8 mouse cellular contexts compared by ENCODE assay signal in the genomic region with DNA sequence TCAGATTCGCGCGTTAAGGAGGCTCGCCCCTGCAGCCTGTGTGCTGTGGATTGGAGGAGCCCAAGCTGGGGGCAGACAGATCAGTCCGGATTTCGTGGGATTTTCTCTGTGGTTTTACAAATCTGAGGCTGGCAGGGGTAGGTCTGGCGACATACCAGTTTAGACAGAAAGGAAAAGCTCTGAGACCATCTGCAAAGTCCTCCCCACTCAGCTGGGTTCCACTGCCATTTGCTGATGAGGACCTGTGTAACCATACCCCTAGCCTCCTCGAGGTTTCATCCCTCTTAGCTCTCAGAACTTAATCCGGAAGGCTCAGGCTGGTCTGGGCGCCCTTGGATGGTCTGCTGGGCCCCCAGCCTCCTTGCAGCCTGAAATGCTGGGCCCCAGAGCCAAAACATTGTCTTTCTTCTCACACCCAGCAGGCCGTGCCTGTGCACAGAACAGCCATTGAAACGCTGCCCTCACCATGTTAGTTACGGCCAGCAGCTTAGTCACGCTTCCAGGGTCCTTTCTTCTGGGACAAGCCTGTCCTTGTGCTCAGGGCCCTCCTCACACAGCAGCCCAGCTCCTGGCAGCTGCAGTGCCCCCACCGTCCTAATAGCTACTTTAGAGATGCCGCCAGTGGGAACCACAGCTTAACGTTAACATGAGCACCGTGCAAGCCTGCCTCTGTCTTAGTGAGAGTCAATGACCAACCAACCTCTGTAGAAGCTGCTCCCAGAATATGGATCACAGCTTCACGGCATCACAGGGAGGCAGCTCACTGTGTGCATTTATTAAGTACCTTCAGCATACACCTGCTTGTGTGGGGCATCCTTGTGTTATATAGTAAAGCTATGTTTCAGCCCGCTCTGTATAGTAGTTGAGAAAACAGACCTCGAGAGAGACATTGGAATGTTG. TPM values are rescaled to one million over a fixed set of nuclear protein-coding genes. Genes with fewer than 3 reads are reported as not detected.
DNase-seq lines count a peak whose midpoint lies in the region; ATAC-seq and TF ChIP-seq lines count a peak whose summit lies in the region.

No protein-coding gene starts in this region.

- H3K4me1 ChIP-seq in forebrain, embryonic 13.5 days, result peaks cover 82% of the 10 kb centered on the region
- no peaks in the 10 kb centered on the region for H3K4me1 ChIP-seq in kidney, adult 2 months (ENCODE audit: control insufficient read depth, insufficient read depth, low read length)

- intact Hi-C loops in gastrocnemius, postnatal 36 days (cut with DNase I), result no loop called here

- H3K9me3 ChIP-seq in forebrain, embryonic 13.5 days (replicated peaks), result no peaks in the 10 kb centered on the region

- peak overlapping the region; percentile 19 for H3K4me2 ChIP-seq in forebrain, embryonic 13.5 days

- H3K4me3 ChIP-seq in forebrain, embryonic 13.5 days, result no peak overlapping the region
- no peak overlapping the region for H3K4me3 ChIP-seq in kidney, adult 2 months (ENCODE audit: insufficient read depth, low read depth, low read length)

- peaks cover 20% of the 10 kb centered on the region for H3K36me3 ChIP-seq in forebrain, embryonic 13.5 days (ENCODE audit: poor library complexity, severe bottlenecking)
- no peaks in the 10 kb centered on the region for H3K36me3 ChIP-seq in kidney, adult 2 months (ENCODE audit: control insufficient read depth, insufficient read depth, low read length)

- WGBS in forebrain, embryonic 13.5 days, result 8% methylated on average over 21 of the region's 21 CpGs
- WGBS in kidney, adult 2 months, result 63% methylated on average over 21 of the region's 21 CpGs

- peak; percentile 93 for ATAC-seq in forebrain, embryonic 13.5 days

- DNase-seq in cerebellum, adult 9-11 months, result peak; percentile 73
- DNase-seq in layer of hippocampus, postnatal 10 days (ENCODE audit: low spot score in 2 of 2), result peak; percentile 72 to 76
- DNase-seq in neural tube, embryonic 10.5 days (ENCODE audit: extremely low spot score, low spot score), result peak; percentile 75
- no peak for DNase-seq in liver
- no peak for DNase-seq in kidney, postnatal 10 days
- DNase-seq in kidney, adult 2 months, result no peak
- DNase-seq in gastrocnemius, postnatal 36 days, result no peak

- TF ChIP-seq CTCF in kidney, adult 2 months (conservative IDR thresholded peaks at IDR 0.05; ENCODE audit: insufficient read depth, insufficient read length, low read depth, low read length), result no peak

- H3K27me3 ChIP-seq in forebrain, embryonic 13.5 days, result no peaks in the 10 kb centered on the region
- no peaks in the 10 kb centered on the region for H3K27me3 ChIP-seq in kidney, adult 2 months (replicated peaks; ENCODE audit: control insufficient read depth, insufficient read depth, low read length)

- peak overlapping the region; percentile 87 for H3K27ac ChIP-seq in forebrain, embryonic 13.5 days
- H3K27ac ChIP-seq in kidney, adult 2 months (ENCODE audit: insufficient read depth, low read depth, low read length), result no peak overlapping the region

- peak overlapping the region; percentile 22; the same call in 1 of the 2 replicates for H3K9ac ChIP-seq in forebrain, embryonic 13.5 days

- TF ChIP-seq POLR2A in kidney, adult 2 months (IDR thresholded peaks at IDR 0.05; ENCODE audit: low read depth, low read length), result no peak

RNA-seq across cellular contexts. Expression of gene Wscd1, which starts 8.7 kb away (rescaled TPM):
- 47.7 and 54.3 TPM in 2 replicates for polyA plus RNA-seq in forebrain, embryonic 13.5 days (2015; fragmentation: Nextera tagmentation; extraction: Ambion mirVana)
- 10 to 100 TPM; 89.2 to 96.5 TPM for total RNA-seq in layer of hippocampus, postnatal 10 days (2021)
- 11.5 and 12.5 TPM in 2 replicates for polyA plus RNA-seq in kidney, adult 2 months (2012; rRNA removed)
- 1 to 10 TPM; 2.8 to 3.6 TPM for total RNA-seq in gastrocnemius, postnatal 36 days (2021)

Comparison
In these comparisons a context has a peak if more than half of its experiments do, and no peak if none do; other contexts are left out.
1. DNase-seq: peak in cerebellum, adult 9-11 months (single experiment), layer of hippocampus, postnatal 10 days (2 of 2) and neural tube, embryonic 10.5 days (single experiment); none in liver (single experiment), kidney, postnatal 10 days (single experiment), kidney, adult 2 months (single experiment) and gastrocnemius, postnatal 36 days (0 of 2).
2. RNA of gene Wscd1, which starts 8.7 kb away (total RNA-seq): 89.2 to 96.5 TPM in layer of hippocampus, postnatal 10 days; 2.8 to 3.6 TPM in gastrocnemius, postnatal 36 days; every median in the first group is over 10 times any median in the second.